Mouse (Mus musculus) kidney, postnatal 0 days (tissue): ENCODE data around the gene Mmp12. TPM values are rescaled to one million over a fixed set of nuclear protein-coding genes. Genes with fewer than 3 reads are reported as not detected.
"Not testable (repeated sequence)": the region's sequence is repeated elsewhere in the genome, so short reads cannot be mapped to it uniquely, and the experiment has no call there.

ENCODE experiments used
- ATAC-seq: fragments of 200-750 bp; cut with Nextera tagmentation; replicated peaks from 2 replicates; pipeline ENCODE4 v1.8.0; 2017; ENCODE audit warnings: low read depth, moderate number of reproducible peaks, moderate TSS enrichment, moderate library complexity; ENCODE audit not compliant: low FRiP score
- DNase-seq: peaks from one replicate; pipeline ENCODE4 v3.0.0-alpha.2; 2016; ENCODE audit warnings: low spot score
- H3K27ac ChIP-seq: fragments of 300-500 bp; sonication (generic); 2 replicates; pipeline ENCODE4 v1.5.1; 2014; ENCODE audit warnings: mild to moderate bottlenecking
- H3K27me3 ChIP-seq: fragments of 300-500 bp; sonication (generic); 2 replicates; pipeline ENCODE4 v1.6.1; 2014; ENCODE audit warnings: low read length, mixed read lengths; ENCODE audit not compliant: insufficient read depth
- H3K36me3 ChIP-seq: fragments of 300-500 bp; sonication (generic); 2 replicates; pipeline ENCODE4 v1.6.1; 2014; ENCODE audit warnings: low read length, mixed read lengths; ENCODE audit not compliant: insufficient read depth
- H3K4me1 ChIP-seq: fragments of 300-500 bp; sonication (generic); replicated peaks from 2 replicates; pipeline ENCODE4 v1.6.1; 2014; ENCODE audit warnings: antibody characterized with exemption, low read length, mixed read lengths; ENCODE audit not compliant: insufficient read depth
- H3K4me2 ChIP-seq: fragments of 300-500 bp; sonication (generic); 2 replicates; pipeline ENCODE4 v1.6.1; 2014; ENCODE audit warnings: mild to moderate bottlenecking, low read length, moderate library complexity, mixed read lengths
- H3K4me3 ChIP-seq: fragments of 300-500 bp; sonication (generic); replicated peaks from 2 replicates; pipeline ENCODE4 v1.5.1; 2014; ENCODE audit warnings: low read depth, low read length
- H3K9ac ChIP-seq: fragments of 300-500 bp; sonication (generic); 2 replicates; pipeline ENCODE4 v1.6.1; 2014; ENCODE audit warnings: low read depth, low read length
- H3K9me3 ChIP-seq: fragments of 300-500 bp; sonication (generic); replicated peaks from 2 replicates; pipeline ENCODE4 v1.6.1; 2016; ENCODE audit warnings: low read length, inconsistent platforms, mixed read lengths
- CTCF ChIP-seq: IDR thresholded peaks from 2 replicates; pipeline ENCODE4 v1.5.1; 2016; ENCODE audit warnings: antibody characterized with exemption, low read depth, mild to moderate bottlenecking, moderate library complexity
- WGBS: fragments of 180-500 bp; shearing (Covaris S2); extraction: QIAGEN DNeasy Blood & Tissue Kit; methylation state at CpG from one replicate; pipeline ENCODE4 v1.1.7; 2014; 5-methylcytosine and 5-hydroxymethylcytosine counted together
- polyA plus RNA-seq: library from polyadenylated mRNA; unstranded; fragments of >200 nt; fragmentation: Nextera tagmentation; extraction: Ambion mirVana; gene quantifications from 2 replicates; pipeline ENCODE4 v1.2.1, GENCODE M21; 2015

Gene Mmp12
- polyA plus RNA-seq, 1 experiment from 2014 or later = not detected

- DNase-seq (no peak), ATAC-seq (no peak)
- H3K4me3 ChIP-seq = no peak within 1 kb of the TSS
- H3K9ac ChIP-seq = no peak within 1 kb of the TSS
- no peaks in the 10 kb centered on the region for H3K36me3 ChIP-seq
- TF ChIP-seq CTCF = no peak
- H3K9me3 ChIP-seq = no peaks in the 10 kb centered on the region
- no peak within 1 kb of the TSS for H3K27ac ChIP-seq
- H3K4me2 ChIP-seq = no peak within 1 kb of the TSS
- no peaks in the 10 kb centered on the region for H3K4me1 ChIP-seq
- H3K27me3 ChIP-seq = no peaks in the 10 kb centered on the region
Measured at GRCm38 (mm10) chr9:7387947-7388346, 43.8 kb downstream of the Mmp12 start, which contains the start of gene Mmp1b. Gene Mmp1b, minus strand, starts transcription at chr9:7388047.

GRCm38 (mm10) chr9:7396556-7396955 lies 52.4 kb downstream of the Mmp12 start:
- H3K4me2 ChIP-seq, H3K4me1 ChIP-seq, H3K27ac ChIP-seq, ATAC-seq, H3K9me3 ChIP-seq, DNase-seq, H3K27me3 ChIP-seq, H3K9ac ChIP-seq, H3K36me3 ChIP-seq, H3K4me3 ChIP-seq: not testable (repeated sequence)
- 78% methylated on average over 8 of the region's 8 CpGs for whole genome bisulfite sequencing

Other genes with a start within 250 kb of the Mmp12 start
- gene Dync2h1, start 159.9 kb upstream of the Mmp12 start, polyA plus RNA-seq = 14.9 and 16.1 TPM in 2 replicates
- 132 and 139 TPM in 2 replicates for gene Dcun1d5, start 159.9 kb upstream of the Mmp12 start, polyA plus RNA-seq
- 0.18 and 0.33 TPM in 2 replicates for gene Mmp13, start 71.9 kb upstream of the Mmp12 start, polyA plus RNA-seq
- gene Mmp1b, start 43.7 kb downstream of the Mmp12 start, polyA plus RNA-seq = not detected in 2 replicates
- gene Mmp3, start 101.4 kb downstream of the Mmp12 start, polyA plus RNA-seq = not detected in 2 replicates
- gene Mmp10, start 158.0 kb downstream of the Mmp12 start, polyA plus RNA-seq = 0.07 TPM in 1 of 2 replicates, not detected in the other
- 0.86 and 1.3 TPM in 2 replicates for gene Mmp8, start 214.1 kb downstream of the Mmp12 start, polyA plus RNA-seq
- gene Mmp27, start 227.0 kb downstream of the Mmp12 start, polyA plus RNA-seq = not detected in 2 replicates